Mouse (Mus musculus): ENCODE data around the gene Zc3h15. TPM values are rescaled to one million over a fixed set of nuclear protein-coding genes. Genes with fewer than 3 reads are reported as not detected.

The Zc3h15 gene
- polyA plus RNA-seq, 1 experiment from 2014 or later: 59.1 TPM

- TF ChIP-seq EP300 (IDR thresholded peaks at IDR 0.05; ENCODE audit: low read depth): no peak
- H3K4me2 ChIP-seq (ENCODE audit: low read depth, low read length): no peak overlapping the region
- H3K36me3 ChIP-seq (replicated peaks; ENCODE audit: insufficient read depth, low read length): peaks cover 5% of the 10 kb centered on the region; the same call in 1 of the 2 replicates
- ATAC-seq: no peak
- H3K27me3 ChIP-seq (ENCODE audit: insufficient read depth, low read length): no peaks in the 10 kb centered on the region
- H3K9ac ChIP-seq (replicated peaks): no peak overlapping the region
- H3K4me1 ChIP-seq (ENCODE audit: insufficient read depth): no peaks in the 10 kb centered on the region
- H3K27ac ChIP-seq (ENCODE audit: low read depth): no peak overlapping the region
- H3K9me3 ChIP-seq (ENCODE audit: low read length): no peaks in the 10 kb centered on the region
- WGBS (ENCODE audit: insufficient replicate concordance): 60% methylated on average over 5 of the region's 5 CpGs
- no peak for DNase-seq
- H3K4me3 ChIP-seq (ENCODE audit: low read depth, low read length): no peak overlapping the region
Measured at GRCm38 (mm10) chr2:83675681-83676080, 31.4 kb downstream of the Zc3h15 start.

- 73% methylated on average over 4 of the region's 4 CpGs for WGBS (ENCODE audit: insufficient replicate concordance)
- H3K4me1 ChIP-seq (ENCODE audit: insufficient read depth): no peaks in the 10 kb centered on the region
- peaks cover 5% of the 10 kb centered on the region; the same call in 1 of the 2 replicates for H3K36me3 ChIP-seq (replicated peaks; ENCODE audit: insufficient read depth, low read length)
- H3K4me3 ChIP-seq (ENCODE audit: low read depth, low read length): no peak overlapping the region
- H3K9ac ChIP-seq (replicated peaks): no peak overlapping the region
- no peak for TF ChIP-seq CTCF (IDR thresholded peaks at IDR 0.05; ENCODE audit: low read depth)
- no peak overlapping the region for H3K4me2 ChIP-seq (ENCODE audit: low read depth, low read length)
- ATAC-seq: no peak
- H3K9me3 ChIP-seq (ENCODE audit: low read length): no peaks in the 10 kb centered on the region
- DNase-seq: no peak
- no peaks in the 10 kb centered on the region for H3K27me3 ChIP-seq (ENCODE audit: insufficient read depth, low read length)
- H3K27ac ChIP-seq (ENCODE audit: low read depth): no peak overlapping the region
Measured at GRCm38 (mm10) chr2:83676226-83676870, 32.1 kb downstream of the Zc3h15 start.

GRCm38 (mm10) chr2:83681332-83681731 lies 37.1 kb downstream of the Zc3h15 start:
- H3K4me3 ChIP-seq (ENCODE audit: low read depth, low read length): no peak overlapping the region
- no peak overlapping the region for H3K4me2 ChIP-seq (ENCODE audit: low read depth, low read length)
- no peaks in the 10 kb centered on the region for H3K27me3 ChIP-seq (ENCODE audit: insufficient read depth, low read length)
- WGBS (ENCODE audit: insufficient replicate concordance): 86% methylated on average over 8 of the region's 8 CpGs
- no peaks in the 10 kb centered on the region for H3K9me3 ChIP-seq (ENCODE audit: low read length)
- no peak overlapping the region for H3K9ac ChIP-seq (replicated peaks)
- ATAC-seq (no peak), DNase-seq (no peak)
- H3K4me1 ChIP-seq (ENCODE audit: insufficient read depth): no peaks in the 10 kb centered on the region
- H3K27ac ChIP-seq (ENCODE audit: low read depth): no peak overlapping the region
- TF ChIP-seq EP300 (IDR thresholded peaks at IDR 0.05; ENCODE audit: low read depth): no peak
- no peak for TF ChIP-seq CTCF (IDR thresholded peaks at IDR 0.05; ENCODE audit: low read depth)
- no peaks in the 10 kb centered on the region for H3K36me3 ChIP-seq (replicated peaks; ENCODE audit: insufficient read depth, low read length)

GRCm38 (mm10) chr2:83681785-83682184 lies 37.5 kb downstream of the Zc3h15 start:
- 76% methylated on average over 6 of the region's 6 CpGs for WGBS (ENCODE audit: insufficient replicate concordance)
- no peak overlapping the region for H3K4me3 ChIP-seq (ENCODE audit: low read depth, low read length)
- DNase-seq: no peak
- no peaks in the 10 kb centered on the region for H3K9me3 ChIP-seq (ENCODE audit: low read length)
- H3K36me3 ChIP-seq (replicated peaks; ENCODE audit: insufficient read depth, low read length): no peaks in the 10 kb centered on the region
- H3K27ac ChIP-seq (ENCODE audit: low read depth): no peak overlapping the region
- no peaks in the 10 kb centered on the region for H3K4me1 ChIP-seq (ENCODE audit: insufficient read depth)
- H3K9ac ChIP-seq (replicated peaks): no peak overlapping the region
- H3K4me2 ChIP-seq (ENCODE audit: low read depth, low read length): no peak overlapping the region
- TF ChIP-seq EP300 (IDR thresholded peaks at IDR 0.05; ENCODE audit: low read depth): no peak
- no peak for TF ChIP-seq CTCF (IDR thresholded peaks at IDR 0.05; ENCODE audit: low read depth)
- ATAC-seq: no peak
- no peaks in the 10 kb centered on the region for H3K27me3 ChIP-seq (ENCODE audit: insufficient read depth, low read length)

- no peaks in the 10 kb centered on the region for H3K9me3 ChIP-seq (ENCODE audit: low read length)
- H3K4me1 ChIP-seq (ENCODE audit: insufficient read depth): no peaks in the 10 kb centered on the region
- TF ChIP-seq CTCF (IDR thresholded peaks at IDR 0.05; ENCODE audit: low read depth) (no peak), EP300 (IDR thresholded peaks at IDR 0.05; ENCODE audit: low read depth) (no peak)
- no peaks in the 10 kb centered on the region for H3K36me3 ChIP-seq (replicated peaks; ENCODE audit: insufficient read depth, low read length)
- no peak overlapping the region for H3K4me3 ChIP-seq (ENCODE audit: low read depth, low read length)
- no peak overlapping the region for H3K27ac ChIP-seq (ENCODE audit: low read depth)
- 55% methylated on average over 8 of the region's 8 CpGs for WGBS (ENCODE audit: insufficient replicate concordance)
- no peaks in the 10 kb centered on the region for H3K27me3 ChIP-seq (ENCODE audit: insufficient read depth, low read length)
- H3K4me2 ChIP-seq (ENCODE audit: low read depth, low read length): no peak overlapping the region
- ATAC-seq: no peak
- no peak for DNase-seq
- H3K9ac ChIP-seq (replicated peaks): no peak overlapping the region
Measured at GRCm38 (mm10) chr2:83682282-83682681, 38.0 kb downstream of the Zc3h15 start.

- 63% methylated on average over 9 of the region's 9 CpGs for WGBS (ENCODE audit: insufficient replicate concordance)
- peak; percentile 68 for ATAC-seq
- TF ChIP-seq CTCF (IDR thresholded peaks at IDR 0.05; ENCODE audit: low read depth) (no peak), EP300 (IDR thresholded peaks at IDR 0.05; ENCODE audit: low read depth) (no peak)
Measured at GRCm38 (mm10) chr2:83683731-83684519, 39.7 kb downstream of the Zc3h15 start.

More at GRCm38 (mm10) chr2:83683731-83684519, 39.7 kb downstream of the Zc3h15 start:
- no peak overlapping the region for H3K4me3 ChIP-seq (ENCODE audit: low read depth, low read length)
- H3K27ac ChIP-seq (ENCODE audit: low read depth): no peak overlapping the region
- H3K36me3 ChIP-seq (replicated peaks; ENCODE audit: insufficient read depth, low read length): no peaks in the 10 kb centered on the region
- H3K9me3 ChIP-seq (ENCODE audit: low read length): peaks cover under 1% of the 10 kb centered on the region; the same call in 1 of the 2 replicates
- no peak overlapping the region for H3K4me2 ChIP-seq (ENCODE audit: low read depth, low read length)
- H3K27me3 ChIP-seq (ENCODE audit: insufficient read depth, low read length): no peaks in the 10 kb centered on the region
- H3K4me1 ChIP-seq (ENCODE audit: insufficient read depth): no peaks in the 10 kb centered on the region
- no peak overlapping the region for H3K9ac ChIP-seq (replicated peaks)
- no peak for DNase-seq

All from liver, postnatal 0 days (tissue).